Mouse (Mus musculus): ENCODE measurements around the gene Ankrd53. TPM values are rescaled to one million over a fixed set of nuclear protein-coding genes. Genes with fewer than 3 reads are reported as not detected.

Ankrd53 gene
- 0.30 TPM in 1 of 2 replicates, not detected in the other for polyA plus RNA-seq (2016; fragmentation: Nextera tagmentation; extraction: Ambion mirVana)

DNA sequence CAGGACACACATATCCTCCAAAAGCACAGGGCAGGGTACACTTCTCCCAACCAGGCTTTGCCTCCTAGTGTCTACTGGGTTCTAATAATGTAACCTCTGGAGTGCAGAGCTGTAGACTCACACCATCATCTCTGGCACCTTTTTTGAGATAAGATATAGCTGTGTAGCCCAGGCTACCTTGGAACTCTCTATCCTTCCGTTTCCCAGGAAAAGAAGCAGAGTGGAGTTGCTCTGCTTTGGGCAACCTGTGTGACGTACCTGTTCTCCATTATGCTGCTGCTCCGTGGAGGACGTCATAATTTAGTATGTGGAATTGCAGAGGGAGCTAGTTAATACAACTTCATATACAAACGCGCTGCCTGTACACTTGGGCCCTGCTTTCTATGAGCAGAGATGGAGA, at the start of gene Ankrd53:
Gene Ankrd53, plus strand, starts transcription at position 301 of the 400 bp plus-strand sequence.
- H3K27ac ChIP-seq (replicated peaks), result no peak within 1 kb of the TSS
- H3K9me3 ChIP-seq, result no peaks in the 10 kb centered on the region
- no peak for ATAC-seq (ENCODE audit: low FRiP score, low read depth)
- H3K9ac ChIP-seq (replicated peaks), result peak within 1 kb of the TSS; percentile 24; the same call in 1 of the 2 replicates
- H3K4me2 ChIP-seq (replicated peaks), result peak within 1 kb of the TSS; percentile 50
- peaks cover 16% of the 10 kb centered on the region for H3K4me1 ChIP-seq
- peaks cover 75% of the 10 kb centered on the region for H3K27me3 ChIP-seq
- peak within 1 kb of the TSS; percentile 27 for H3K4me3 ChIP-seq
- 28% methylated on average over 6 of the region's 6 CpGs for WGBS
- 0 out of 2 replicates have a peak, but pooled peaks cover 5% of the 10 kb centered on the region for H3K36me3 ChIP-seq

- H3K36me3 ChIP-seq, result no peaks in the 10 kb centered on the region
- H3K9ac ChIP-seq (replicated peaks), result no peak overlapping the region
- H3K27me3 ChIP-seq, result peaks cover 98% of the 10 kb centered on the region
- H3K9me3 ChIP-seq, result no peaks in the 10 kb centered on the region
- H3K4me3 ChIP-seq, result no peak overlapping the region
- no peak overlapping the region for H3K27ac ChIP-seq (replicated peaks)
- no peak overlapping the region for H3K4me2 ChIP-seq (replicated peaks)
- no peak for ATAC-seq (ENCODE audit: low FRiP score, low read depth)
- 1% methylated on average over 12 of the region's 12 CpGs for WGBS
- peaks cover 21% of the 10 kb centered on the region for H3K4me1 ChIP-seq
Observed at GRCm38 (mm10) chr6:83713271-83714136, 48.9 kb upstream of the Ankrd53 start.

- 1% methylated on average over 34 of the region's 34 CpGs for WGBS
Observed at GRCm38 (mm10) chr6:83714221-83715123, 48.0 kb upstream of the Ankrd53 start.

DNA sequence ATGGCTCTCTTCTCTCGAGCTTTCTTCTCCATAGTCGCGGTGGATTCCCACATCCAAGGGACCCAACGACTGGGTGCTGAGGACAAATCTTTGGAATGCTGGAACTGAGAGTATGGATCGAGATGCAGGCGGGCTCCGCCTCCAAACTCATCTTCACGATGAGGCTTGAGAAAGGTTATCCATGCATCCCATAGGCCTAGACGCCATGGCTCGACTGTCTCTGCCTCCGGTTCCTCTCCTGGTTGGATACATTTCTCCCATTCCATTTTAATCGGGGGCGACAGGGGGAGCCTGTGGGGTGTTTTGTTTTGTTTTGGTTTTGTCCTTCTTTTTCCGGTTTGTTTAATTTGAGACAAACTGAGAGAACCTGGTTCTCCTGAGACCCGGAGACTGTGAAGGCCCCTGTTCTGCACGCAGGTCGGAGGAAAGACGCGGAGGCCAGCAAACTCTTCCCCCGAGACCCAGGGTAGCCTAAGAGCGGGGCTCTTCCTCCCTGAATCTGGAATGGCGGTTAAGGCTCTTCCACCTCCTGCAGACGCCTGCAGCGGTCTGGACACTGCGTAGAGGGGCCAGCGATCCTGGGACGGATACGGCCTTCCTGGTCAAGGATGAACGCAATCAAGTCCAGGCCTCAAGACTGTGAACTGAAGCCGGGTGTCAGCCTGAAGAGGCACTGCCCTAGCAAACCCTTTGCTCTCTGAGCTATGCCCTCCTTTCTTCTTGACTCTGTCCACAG, 46.8 kb upstream of the Ankrd53 start:
- 2% methylated on average over 30 of the region's 30 CpGs for WGBS
- no peak overlapping the region for H3K9ac ChIP-seq (replicated peaks)
- H3K4me2 ChIP-seq (replicated peaks), result no peak overlapping the region
- no peak for ATAC-seq (ENCODE audit: low FRiP score, low read depth)
- H3K4me1 ChIP-seq, result peaks cover 17% of the 10 kb centered on the region
- peaks cover 97% of the 10 kb centered on the region for H3K27me3 ChIP-seq
- H3K9me3 ChIP-seq, result no peaks in the 10 kb centered on the region
- H3K27ac ChIP-seq (replicated peaks), result no peak overlapping the region
- H3K36me3 ChIP-seq, result no peaks in the 10 kb centered on the region
- no peak overlapping the region for H3K4me3 ChIP-seq

More at GRCm38 (mm10) chr6:83714221-83715123, 48.0 kb upstream of the Ankrd53 start:
- Histone ChIP-seq H3K4me1 (peaks cover 21% of the 10 kb centered on the region), H3K9me3 (no peaks in the 10 kb centered on the region), H3K36me3 (no peaks in the 10 kb centered on the region), H3K9ac (replicated peaks) (no peak overlapping the region), H3K27ac (replicated peaks) (no peak overlapping the region), H3K4me3 (no peak overlapping the region), H3K4me2 (replicated peaks) (no peak overlapping the region), H3K27me3 (peaks cover 97% of the 10 kb centered on the region)
- no peak for ATAC-seq (ENCODE audit: low FRiP score, low read depth)

GRCm38 (mm10) chr6:83717026-83717425, 45.4 kb upstream of the Ankrd53 start:
- no peak for ATAC-seq (ENCODE audit: low FRiP score, low read depth)
- no peak overlapping the region for H3K4me2 ChIP-seq (replicated peaks)
- no peak overlapping the region for H3K9ac ChIP-seq (replicated peaks)
- H3K27ac ChIP-seq (replicated peaks), result no peak overlapping the region
- no peaks in the 10 kb centered on the region for H3K36me3 ChIP-seq
- H3K4me3 ChIP-seq, result no peak overlapping the region
- H3K27me3 ChIP-seq, result peaks cover 97% of the 10 kb centered on the region
- peaks cover 3% of the 10 kb centered on the region for H3K4me1 ChIP-seq
- no peaks in the 10 kb centered on the region for H3K9me3 ChIP-seq
- under 1% methylated on average over 8 of the region's 8 CpGs for WGBS

DNA sequence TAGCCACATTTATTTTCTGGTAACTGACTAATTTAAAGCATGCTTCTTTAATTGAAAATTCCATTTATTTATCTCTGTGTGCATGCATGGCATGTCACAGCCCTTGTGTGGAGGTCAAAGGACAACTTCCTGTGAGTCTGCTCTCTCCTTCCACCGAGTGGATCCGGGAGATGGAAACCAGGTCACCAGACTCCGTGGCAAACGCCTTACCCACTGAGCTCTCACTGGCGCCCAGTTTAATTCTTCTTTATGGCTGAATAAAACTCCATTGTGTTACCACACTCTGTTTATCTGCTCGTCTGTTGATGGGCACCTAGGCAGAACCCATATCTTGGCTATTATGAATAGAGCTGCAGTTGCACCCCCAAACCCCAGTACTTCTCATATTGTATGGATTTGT, 39.9 kb upstream of the Ankrd53 start:
- Histone ChIP-seq H3K27me3 (peaks cover 68% of the 10 kb centered on the region), H3K4me1 (no peaks in the 10 kb centered on the region), H3K4me3 (no peak overlapping the region), H3K4me2 (replicated peaks) (no peak overlapping the region), H3K36me3 (no peaks in the 10 kb centered on the region), H3K9me3 (no peaks in the 10 kb centered on the region), H3K9ac (replicated peaks) (no peak overlapping the region), H3K27ac (replicated peaks) (no peak overlapping the region)
- WGBS, result 23% methylated on average over 6 of the region's 6 CpGs
- ATAC-seq (ENCODE audit: low FRiP score, low read depth), result no peak

DNA sequence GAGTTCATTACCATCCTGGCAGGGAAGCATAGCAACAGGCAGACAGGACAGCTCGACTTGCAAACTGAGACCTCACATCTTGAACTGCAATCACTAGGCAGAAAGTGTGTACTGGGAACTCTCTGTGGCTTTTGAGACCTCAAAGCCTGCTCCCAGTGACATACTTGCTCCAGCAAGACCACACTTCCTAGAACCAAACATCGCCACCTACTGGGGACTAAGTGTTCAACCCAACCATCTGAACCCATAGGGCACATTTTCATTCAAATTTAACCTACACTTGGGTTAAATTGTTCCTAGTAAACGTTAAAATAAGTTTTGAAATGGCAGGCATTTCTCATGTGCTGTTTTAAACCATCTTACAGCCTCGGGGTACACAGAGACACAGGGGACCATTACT, 35.3 kb upstream of the Ankrd53 start:
- H3K9ac ChIP-seq (replicated peaks), result no peak overlapping the region
- no peak overlapping the region for H3K4me2 ChIP-seq (replicated peaks)
- WGBS, result 39% methylated on average over 4 of the region's 4 CpGs
- H3K4me3 ChIP-seq, result no peak overlapping the region
- ATAC-seq (ENCODE audit: low FRiP score, low read depth), result no peak
- no peaks in the 10 kb centered on the region for H3K4me1 ChIP-seq
- no peaks in the 10 kb centered on the region for H3K36me3 ChIP-seq
- peaks cover 42% of the 10 kb centered on the region for H3K27me3 ChIP-seq
- no peak overlapping the region for H3K27ac ChIP-seq (replicated peaks)
- no peaks in the 10 kb centered on the region for H3K9me3 ChIP-seq

DNA sequence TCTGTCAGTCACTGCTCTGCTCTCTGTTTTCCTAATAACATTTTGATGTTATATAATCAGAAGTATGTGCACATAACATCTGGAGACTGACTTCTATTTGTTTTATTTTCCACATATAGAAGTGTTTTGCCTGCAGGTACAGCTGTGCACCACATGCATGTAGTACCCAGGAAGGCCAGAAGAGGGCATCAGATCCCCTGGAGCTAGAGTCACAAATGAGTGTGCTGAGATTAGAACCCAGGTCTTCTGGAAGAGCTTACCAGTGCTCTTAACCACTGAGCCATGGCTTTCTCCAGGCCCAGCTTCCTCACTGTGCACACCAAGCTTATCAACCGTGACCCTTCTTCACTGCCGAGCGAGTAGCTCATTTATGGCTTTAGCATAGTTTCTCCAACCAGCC, 34.0 kb upstream of the Ankrd53 start:
- Histone ChIP-seq H3K27me3 (peaks cover 38% of the 10 kb centered on the region), H3K36me3 (no peaks in the 10 kb centered on the region), H3K9me3 (no peaks in the 10 kb centered on the region), H3K4me2 (replicated peaks) (no peak overlapping the region), H3K27ac (replicated peaks) (no peak overlapping the region), H3K4me1 (no peaks in the 10 kb centered on the region), H3K4me3 (no peak overlapping the region), H3K9ac (replicated peaks) (no peak overlapping the region)
- no peak for ATAC-seq (ENCODE audit: low FRiP score, low read depth)
- WGBS, result 90% methylated on average over 3 of the region's 3 CpGs

- H3K27me3 ChIP-seq, result peaks cover 30% of the 10 kb centered on the region
- no peaks in the 10 kb centered on the region for H3K36me3 ChIP-seq
- no peak overlapping the region for H3K9ac ChIP-seq (replicated peaks)
- H3K27ac ChIP-seq (replicated peaks), result no peak overlapping the region
- H3K9me3 ChIP-seq, result peaks cover 8% of the 10 kb centered on the region; the same call in 1 of the 2 replicates
- H3K4me2 ChIP-seq (replicated peaks), result no peak overlapping the region
- no peak overlapping the region for H3K4me3 ChIP-seq
- 76% methylated on average over 14 of the region's 14 CpGs for WGBS
- no peaks in the 10 kb centered on the region for H3K4me1 ChIP-seq
- ATAC-seq (ENCODE audit: low FRiP score, low read depth), result no peak
Observed at GRCm38 (mm10) chr6:83729350-83729970, 33.0 kb upstream of the Ankrd53 start.

DNA sequence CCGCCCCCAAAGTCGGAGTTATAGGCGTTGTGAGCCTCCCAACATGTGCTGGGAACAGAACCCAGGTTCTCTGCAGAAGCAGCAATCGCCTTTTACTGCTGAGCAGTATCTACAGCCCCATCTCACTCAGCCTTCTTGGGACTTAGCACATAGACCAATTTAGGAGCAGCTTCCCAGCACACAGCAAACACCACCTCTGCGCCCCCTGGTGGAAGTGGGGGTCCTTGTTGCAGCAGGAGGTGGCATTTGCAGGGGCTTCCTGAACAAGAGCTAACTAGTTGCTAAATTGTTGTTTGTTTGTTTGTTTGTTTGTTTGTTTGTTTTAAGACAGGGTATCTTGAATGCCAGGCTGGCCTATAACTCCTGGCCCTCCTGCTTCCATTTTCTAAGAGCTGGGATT, 31.3 kb upstream of the Ankrd53 start:
- Histone ChIP-seq H3K4me2 (replicated peaks) (no peak overlapping the region), H3K4me1 (no peaks in the 10 kb centered on the region), H3K4me3 (no peak overlapping the region), H3K27ac (replicated peaks) (no peak overlapping the region), H3K36me3 (no peaks in the 10 kb centered on the region), H3K9ac (replicated peaks) (no peak overlapping the region), H3K9me3 (peaks cover 8% of the 10 kb centered on the region; the same call in 1 of the 2 replicates), H3K27me3 (peaks cover 25% of the 10 kb centered on the region)
- no peak for ATAC-seq (ENCODE audit: low FRiP score, low read depth)
- 41% methylated on average over 5 of the region's 5 CpGs for WGBS

GRCm38 (mm10) chr6:83737311-83737710, 25.1 kb upstream of the Ankrd53 start:
- H3K9ac ChIP-seq (replicated peaks), result no peak overlapping the region
- H3K4me2 ChIP-seq (replicated peaks), result no peak overlapping the region
- ATAC-seq (ENCODE audit: low FRiP score, low read depth), result no peak

More at GRCm38 (mm10) chr6:83737311-83737710, 25.1 kb upstream of the Ankrd53 start:
- Histone ChIP-seq H3K27me3 (peaks cover 20% of the 10 kb centered on the region), H3K36me3 (no peaks in the 10 kb centered on the region), H3K9me3 (peaks cover 8% of the 10 kb centered on the region; the same call in 1 of the 2 replicates), H3K27ac (replicated peaks) (no peak overlapping the region), H3K4me3 (no peak overlapping the region), H3K4me1 (no peaks in the 10 kb centered on the region)
- WGBS, result 40% methylated on average over 13 of the region's 13 CpGs

Data from midbrain, embryonic 12.5 days (tissue).